25 mouse cellular contexts compared by ENCODE assay signal in the genomic region with DNA sequence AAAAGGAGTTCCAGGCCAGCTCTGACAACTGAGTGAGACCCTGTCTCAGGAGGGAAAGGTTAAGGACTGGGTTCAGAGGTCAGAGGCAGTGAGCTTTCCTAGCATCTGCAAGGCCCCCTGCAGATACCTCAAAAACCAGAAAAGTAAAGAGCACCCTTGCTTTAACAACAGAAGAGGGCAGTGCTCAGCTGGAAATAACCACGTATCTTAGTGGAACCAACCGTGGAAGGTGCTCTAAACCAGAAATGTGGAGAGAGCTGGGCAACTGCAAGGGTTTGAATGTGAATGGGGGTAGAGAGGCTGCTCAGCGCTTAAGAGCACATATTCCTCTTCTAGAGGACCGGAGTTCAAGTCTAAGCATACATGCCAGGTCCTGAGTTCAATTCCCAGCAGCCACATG. TPM values are rescaled to one million over a fixed set of nuclear protein-coding genes. Genes with fewer than 3 reads are reported as not detected.
DNase-seq lines count a peak whose midpoint lies in the region; ATAC-seq and TF ChIP-seq lines count a peak whose summit lies in the region.
"Had no signal": no experiment of that assay in that cellular context is flagged by ENCODE, and none has a peak within 500 bp of the region (broad histone marks: within the 10 kb centered on the region; RNA-seq: fewer than 3 reads in every experiment).

No protein-coding gene starts in this region.

- no peak for DNase-seq in kidney, postnatal 0 days (ENCODE audit: low spot score)
- no peak for DNase-seq in kidney, postnatal 36 days
- no peak for DNase-seq in lung, postnatal 0 days (ENCODE audit: low spot score)
- DNase-seq in lung, postnatal 36 days = no peak
- no peak for DNase-seq in MEL (ENCODE audit: low read depth, low spot score)
- no peak for DNase-seq in stomach, postnatal 0 days (ENCODE audit: low spot score)
- no peak for DNase-seq in heart, embryonic 10.5 days (ENCODE audit: low spot score)
- DNase-seq: adrenal gland, adult 8-10 months; adrenal gland, postnatal 36 days; cerebellum, adult 2 months; cerebellum, postnatal 10 days; gastrocnemius, postnatal 14 days; heart, adult 2 months had no signal

- H3K9ac ChIP-seq in kidney, postnatal 0 days (ENCODE audit: low read depth, low read length) = no peak overlapping the region
- H3K9ac ChIP-seq in lung, postnatal 0 days (replicated peaks; ENCODE audit: low read depth) = no peak overlapping the region
- H3K9ac ChIP-seq in MEL (ENCODE audit: control insufficient read depth, low read depth, low read length, poor library complexity, severe bottlenecking) = no peak overlapping the region
- H3K9ac ChIP-seq in stomach, postnatal 0 days (ENCODE audit: low read length) = no peak overlapping the region
- H3K9ac ChIP-seq in forebrain, embryonic 16.5 days (replicated peaks; ENCODE audit: low read depth, low read length) = no peak overlapping the region
- H3K9ac ChIP-seq: embryonic facial prominence, embryonic 12.5 days; forebrain, embryonic 15.5 days; heart, embryonic 12.5 days; hindbrain, embryonic 15.5 days had no signal

- no peak overlapping the region for H3K4me3 ChIP-seq in kidney, postnatal 0 days (replicated peaks; ENCODE audit: low read depth, low read length)
- no peak overlapping the region for H3K4me3 ChIP-seq in lung, postnatal 0 days (ENCODE audit: low read depth, low read length)
- H3K4me3 ChIP-seq in MEL (ENCODE audit: control insufficient read depth in 1 of 2, insufficient read depth in 1 of 2, low read depth in 2 of 2, low read length in 2 of 2) = no peak overlapping the region
- no peak overlapping the region for H3K4me3 ChIP-seq in stomach, postnatal 0 days (ENCODE audit: low read depth, low read length)
- H3K4me3 ChIP-seq in heart, embryonic 10.5 days = no peak overlapping the region
- H3K4me3 ChIP-seq in forebrain, embryonic 16.5 days (replicated peaks; ENCODE audit: low read length) = no peak overlapping the region
- H3K4me3 ChIP-seq: embryonic facial prominence, embryonic 12.5 days; forebrain, embryonic 15.5 days; heart, adult 2 months; heart, embryonic 12.5 days; hindbrain, embryonic 15.5 days had no signal

- peak; percentile 32; the same call in 1 of the 2 replicates for TF ChIP-seq CTCF in kidney, postnatal 0 days (IDR thresholded peaks at IDR 0.05; ENCODE audit: low read depth)
- peak; percentile 17; the same call in 1 of the 2 replicates for TF ChIP-seq CTCF in lung, postnatal 0 days (IDR thresholded peaks at IDR 0.05)
- peak in 1 of 3 experiments; percentile 31; a peak in 2 of 6 replicates for TF ChIP-seq CTCF in MEL (IDR thresholded peaks at IDR 0.05 in 2 of 3, conservative IDR thresholded peaks at IDR 0.05 in 1 of 3; ENCODE audit: control insufficient read depth in 1 of 3, insufficient read depth in 1 of 3, low read depth in 2 of 3, low read length in 3 of 3, poor library complexity in 1 of 3, severe bottlenecking in 1 of 3)
- TF ChIP-seq CTCF in stomach, postnatal 0 days (IDR thresholded peaks at IDR 0.05; ENCODE audit: low read depth) = peak; percentile 31

- ATAC-seq in kidney, postnatal 0 days (replicated peaks; ENCODE audit: low FRiP score, low read depth) = no peak
- no peak for ATAC-seq in lung, postnatal 0 days
- ATAC-seq in stomach, postnatal 0 days (ENCODE audit: low FRiP score, low TSS enrichment) = no peak
- ATAC-seq in forebrain, embryonic 16.5 days = no peak
- ATAC-seq: forebrain, embryonic 15.5 days; Patski had no signal

- no peaks in the 10 kb centered on the region for H3K27me3 ChIP-seq in kidney, postnatal 0 days (ENCODE audit: insufficient read depth, low read length)
- H3K27me3 ChIP-seq in lung, postnatal 0 days (replicated peaks; ENCODE audit: insufficient read depth, low read length) = no peaks in the 10 kb centered on the region
- H3K27me3 ChIP-seq in MEL (ENCODE audit: control insufficient read depth in 1 of 2, insufficient read depth in 2 of 2, low read length in 2 of 2) = no peaks in the 10 kb centered on the region
- no peaks in the 10 kb centered on the region for H3K27me3 ChIP-seq in stomach, postnatal 0 days (ENCODE audit: control insufficient read depth, insufficient read depth, low read length)
- peaks cover 3% of the 10 kb centered on the region; the same call in 1 of the 2 replicates for H3K27me3 ChIP-seq in heart, embryonic 10.5 days (ENCODE audit: insufficient read depth, poor library complexity, severe bottlenecking)
- no peaks in the 10 kb centered on the region for H3K27me3 ChIP-seq in forebrain, embryonic 16.5 days (replicated peaks; ENCODE audit: control insufficient read depth, insufficient read depth, low read length)
- H3K27me3 ChIP-seq: embryonic facial prominence, embryonic 12.5 days; forebrain, embryonic 15.5 days; hindbrain, embryonic 15.5 days; Patski had no signal

- no peak for TF ChIP-seq POLR2A in MEL (IDR thresholded peaks at IDR 0.05; ENCODE audit: control insufficient read depth in 1 of 2, insufficient read depth in 1 of 2, low read depth in 1 of 2, low read length in 2 of 2, poor library complexity in 1 of 2)

- no peaks in the 10 kb centered on the region for H3K36me3 ChIP-seq in kidney, postnatal 0 days (ENCODE audit: insufficient read depth, low read length)
- no peaks in the 10 kb centered on the region for H3K36me3 ChIP-seq in lung, postnatal 0 days (ENCODE audit: insufficient read depth, low read length)
- no peaks in the 10 kb centered on the region; a peak in 1 of 4 replicates for H3K36me3 ChIP-seq in MEL (ENCODE audit: control insufficient read depth in 1 of 2, insufficient read depth in 2 of 2, low read length in 2 of 2)
- H3K36me3 ChIP-seq in stomach, postnatal 0 days (ENCODE audit: control insufficient read depth, insufficient read depth, low read length) = no peaks in the 10 kb centered on the region
- no peaks in the 10 kb centered on the region for H3K36me3 ChIP-seq in heart, embryonic 10.5 days
- no peaks in the 10 kb centered on the region for H3K36me3 ChIP-seq in forebrain, embryonic 16.5 days (ENCODE audit: control insufficient read depth, insufficient read depth)
- H3K36me3 ChIP-seq: embryonic facial prominence, embryonic 12.5 days; forebrain, embryonic 15.5 days; G1E; heart, embryonic 12.5 days; hindbrain, embryonic 15.5 days had no signal

- no peak for TF ChIP-seq EP300 in lung, postnatal 0 days (IDR thresholded peaks at IDR 0.05)
- no peak for TF ChIP-seq EP300 in MEL (IDR thresholded peaks at IDR 0.05; ENCODE audit: low read depth in 1 of 2, low read length in 2 of 2)
- no peak for TF ChIP-seq EP300 in stomach, postnatal 0 days (optimal IDR thresholded peaks at IDR 0.05)

- H3K27ac ChIP-seq in kidney, postnatal 0 days = no peak overlapping the region
- no peak overlapping the region for H3K27ac ChIP-seq in lung, postnatal 0 days (ENCODE audit: low read length)
- no peak overlapping the region for H3K27ac ChIP-seq in MEL (ENCODE audit: control insufficient read depth, low read depth, low read length)
- H3K27ac ChIP-seq in stomach, postnatal 0 days (replicated peaks) = no peak overlapping the region
- H3K27ac ChIP-seq in heart, embryonic 10.5 days = no peak overlapping the region
- H3K27ac ChIP-seq in forebrain, embryonic 16.5 days (ENCODE audit: low read length) = no peak overlapping the region
- H3K27ac ChIP-seq: embryonic facial prominence, embryonic 12.5 days; forebrain, embryonic 15.5 days; heart, adult 2 months; hindbrain, embryonic 15.5 days had no signal

- 72% methylated on average over 4 of the region's 4 CpGs for WGBS in kidney, postnatal 0 days
- 67% methylated on average over 4 of the region's 4 CpGs for WGBS in lung, postnatal 0 days
- 67% methylated on average over 4 of the region's 4 CpGs for WGBS in stomach, postnatal 0 days
- 63% methylated on average over 4 of the region's 4 CpGs for WGBS in heart, embryonic 10.5 days
- 74% methylated on average over 4 of the region's 4 CpGs for WGBS in forebrain, embryonic 16.5 days

- no peaks in the 10 kb centered on the region for H3K4me1 ChIP-seq in kidney, postnatal 0 days (replicated peaks; ENCODE audit: insufficient read depth, low read length)
- H3K4me1 ChIP-seq in lung, postnatal 0 days (ENCODE audit: insufficient read depth, low read depth, low read length) = peaks cover 4% of the 10 kb centered on the region; the same call in 1 of the 2 replicates
- no peaks in the 10 kb centered on the region for H3K4me1 ChIP-seq in MEL (ENCODE audit: control insufficient read depth in 1 of 2, insufficient read depth in 2 of 2, low read length in 2 of 2)
- peaks cover 3% of the 10 kb centered on the region; the same call in 1 of the 2 replicates for H3K4me1 ChIP-seq in stomach, postnatal 0 days (replicated peaks; ENCODE audit: control insufficient read depth, insufficient read depth)
- H3K4me1 ChIP-seq in heart, embryonic 10.5 days = no peaks in the 10 kb centered on the region
- H3K4me1 ChIP-seq in forebrain, embryonic 16.5 days (replicated peaks; ENCODE audit: control insufficient read depth, insufficient read depth, low read length) = peaks cover 8% of the 10 kb centered on the region
- H3K4me1 ChIP-seq: heart, embryonic 12.5 days had no signal

- H3K4me2 ChIP-seq in kidney, postnatal 0 days (ENCODE audit: low read length) = no peak overlapping the region
- H3K4me2 ChIP-seq in lung, postnatal 0 days (replicated peaks; ENCODE audit: low read depth, low read length) = no peak overlapping the region
- H3K4me2 ChIP-seq in stomach, postnatal 0 days (replicated peaks; ENCODE audit: low read depth) = no peak overlapping the region
- no peak overlapping the region for H3K4me2 ChIP-seq in forebrain, embryonic 16.5 days (ENCODE audit: low read length)
- H3K4me2 ChIP-seq: embryonic facial prominence, embryonic 12.5 days; forebrain, embryonic 15.5 days; heart, embryonic 12.5 days; hindbrain, embryonic 15.5 days had no signal

- H3K9me3 ChIP-seq in kidney, postnatal 0 days (replicated peaks; ENCODE audit: low read length) = no peaks in the 10 kb centered on the region
- H3K9me3 ChIP-seq in lung, postnatal 0 days (ENCODE audit: low read length) = no peaks in the 10 kb centered on the region
- no peaks in the 10 kb centered on the region for H3K9me3 ChIP-seq in MEL (replicated peaks; ENCODE audit: insufficient read depth, low read length)
- no peaks in the 10 kb centered on the region for H3K9me3 ChIP-seq in stomach, postnatal 0 days (ENCODE audit: control insufficient read depth, low read length)
- no peaks in the 10 kb centered on the region for H3K9me3 ChIP-seq in heart, embryonic 10.5 days
- H3K9me3 ChIP-seq in forebrain, embryonic 16.5 days (ENCODE audit: control insufficient read depth, low read length) = no peaks in the 10 kb centered on the region
- H3K9me3 ChIP-seq: embryonic facial prominence, embryonic 12.5 days; forebrain, embryonic 15.5 days; G1E; heart, embryonic 12.5 days; hindbrain, embryonic 15.5 days had no signal

- no peaks in the 10 kb centered on the region for H3K79me2 ChIP-seq in MEL (ENCODE audit: control insufficient read depth, insufficient read depth, low read length, poor library complexity)

- peak; percentile 25; the same call in 1 of the 2 replicates for TF ChIP-seq RAD21 in MEL (IDR thresholded peaks at IDR 0.05; ENCODE audit: low read depth, low read length)

RNA-seq across cellular contexts. Expression of gene Esr2, which starts 23.3 kb away (rescaled TPM):
- 0.68 and 0.75 TPM in 2 replicates for polyA plus RNA-seq in kidney, postnatal 0 days (2015; fragmentation: Nextera tagmentation; extraction: Ambion mirVana)
- 0.81 and 1.3 TPM in 2 replicates for polyA plus RNA-seq in lung, postnatal 0 days (2015; fragmentation: Nextera tagmentation; extraction: Ambion mirVana)
- not detected in 2 replicates for total RNA-seq in MEL (2012; rRNA removed)
- polyA plus RNA-seq in MEL (2012; ENCODE audit: insufficient read depth in 1 of 2, insufficient read length in 2 of 2, low read depth in 1 of 2, low replicate concordance in 2 of 2, missing spikeins in 1 of 2) = under 1 TPM in 1 of 2 experiments, not detected in 1; 0.03 TPM
- polyA plus RNA-seq in stomach, postnatal 0 days (2015; fragmentation: Nextera tagmentation; extraction: Ambion mirVana) = 0.04 and 0.05 TPM in 2 replicates
- 0.20 and 0.27 TPM in 2 replicates for polyA plus RNA-seq in heart, embryonic 10.5 days (2016; fragmentation: Nextera tagmentation; extraction: Ambion mirVana)
- 0.12 and 0.28 TPM in 2 replicates for polyA plus RNA-seq in forebrain, embryonic 16.5 days (2015; fragmentation: Nextera tagmentation; extraction: Ambion mirVana)
- total RNA-seq: adrenal gland, postnatal 36 days; gastrocnemius, postnatal 14 days; heart, adult 2 months had no signal
- polyA plus RNA-seq: G1E, Patski had no signal

RNA-seq across cellular contexts. Expression of gene Tex21, which starts 46.2 kb away (rescaled TPM):
- 0.08 and 0.19 TPM in 2 replicates for polyA plus RNA-seq in kidney, postnatal 0 days (2015; fragmentation: Nextera tagmentation; extraction: Ambion mirVana)
- polyA plus RNA-seq in lung, postnatal 0 days (2015; fragmentation: Nextera tagmentation; extraction: Ambion mirVana) = not detected in 2 replicates
- 5.0 and 6.7 TPM in 2 replicates for total RNA-seq in MEL (2012; rRNA removed)
- 1 to 10 TPM in 1 of 2 experiments, not detected in 1; 4.4 TPM for polyA plus RNA-seq in MEL (2012; ENCODE audit: insufficient read depth in 1 of 2, insufficient read length in 2 of 2, low read depth in 1 of 2, low replicate concordance in 2 of 2, missing spikeins in 1 of 2)
- polyA plus RNA-seq in stomach, postnatal 0 days (2015; fragmentation: Nextera tagmentation; extraction: Ambion mirVana) = not detected in 2 replicates
- polyA plus RNA-seq in heart, embryonic 10.5 days (2016; fragmentation: Nextera tagmentation; extraction: Ambion mirVana) = 0.06 and 0.07 TPM in 2 replicates
- polyA plus RNA-seq in forebrain, embryonic 16.5 days (2015; fragmentation: Nextera tagmentation; extraction: Ambion mirVana) = not detected in 2 replicates
- total RNA-seq: adrenal gland, adult 8-10 months; adrenal gland, postnatal 36 days; gastrocnemius, adult 18-20 months; gastrocnemius, postnatal 14 days; heart, adult 2 months; heart, postnatal 25 days had no signal
- polyA plus RNA-seq: cerebellum, adult 2 months; embryonic facial prominence, embryonic 12.5 days; forebrain, embryonic 11.5 days; forebrain, embryonic 15.5 days; heart, adult 2 months; heart, embryonic 16.5 days; hindbrain, embryonic 11.5 days; hindbrain, embryonic 15.5 days; Patski had no signal

RNA-seq across cellular contexts. Expression of gene Mthfd1, which starts 54.8 kb away (rescaled TPM):
- polyA plus RNA-seq in kidney, postnatal 0 days (2015; fragmentation: Nextera tagmentation; extraction: Ambion mirVana) = 94.0 and 106 TPM in 2 replicates
- polyA plus RNA-seq in lung, postnatal 0 days (2015; fragmentation: Nextera tagmentation; extraction: Ambion mirVana) = 105 and 111 TPM in 2 replicates
- 217 and 231 TPM in 2 replicates for total RNA-seq in MEL (2012; rRNA removed)
- polyA plus RNA-seq in MEL (2012; ENCODE audit: insufficient read depth in 1 of 2, insufficient read length in 2 of 2, low read depth in 1 of 2, low replicate concordance in 2 of 2, missing spikeins in 1 of 2) = 100 to 1,000 TPM in 1 of 2 experiments, not detected in 1; 208 TPM
- 28.9 and 29.6 TPM in 2 replicates for polyA plus RNA-seq in stomach, postnatal 0 days (2015; fragmentation: Nextera tagmentation; extraction: Ambion mirVana)
- polyA plus RNA-seq in heart, embryonic 10.5 days (2016; fragmentation: Nextera tagmentation; extraction: Ambion mirVana) = 65.1 and 80.8 TPM in 2 replicates
- 47.8 and 51.0 TPM in 2 replicates for polyA plus RNA-seq in forebrain, embryonic 16.5 days (2015; fragmentation: Nextera tagmentation; extraction: Ambion mirVana)
